ENCODE assay signal across 8 mouse cellular contexts in genomic region chr14:56885308-56885771, GRCm38 (mm10). TPM values are rescaled to one million over a fixed set of nuclear protein-coding genes. Genes with fewer than 3 reads are reported as not detected.
DNase-seq lines count a peak whose midpoint lies in the region; ATAC-seq and TF ChIP-seq lines count a peak whose summit lies in the region.

No protein-coding gene starts in this region.

- under 1% methylated on average over 36 of the region's 36 CpGs for WGBS in forebrain, embryonic 15.5 days
- 2% methylated on average over 36 of the region's 36 CpGs for WGBS in lung, embryonic 14.5 days

- ATAC-seq in G1E (ENCODE audit: extremely low read depth, insufficient number of reproducible peaks, low FRiP score, poor library complexity, severe bottlenecking): no peak
- peak; percentile 31 for ATAC-seq in forebrain, embryonic 15.5 days (replicated peaks)
- ATAC-seq in lung, embryonic 14.5 days (ENCODE audit: insufficient read depth): peak; percentile 27
- peak; percentile 32; the same call in 1 of the 2 replicates for ATAC-seq in neutrophil, adult 5-6 weeks (ENCODE audit: extremely low read depth, insufficient number of reproducible peaks, low FRiP score, poor library complexity, severe bottlenecking)

- H3K36me3 ChIP-seq in G1E (replicated peaks): peaks cover 21% of the 10 kb centered on the region
- H3K36me3 ChIP-seq in forebrain, embryonic 15.5 days: 0 out of 2 replicates have a peak, but pooled peaks cover 5% of the 10 kb centered on the region
- peaks cover 21% of the 10 kb centered on the region for H3K36me3 ChIP-seq in lung, embryonic 14.5 days (ENCODE audit: insufficient read depth)

- H3K27me3 ChIP-seq in G1E (ENCODE audit: insufficient read depth, low read length): no peaks in the 10 kb centered on the region
- H3K27me3 ChIP-seq in forebrain, embryonic 15.5 days: no peaks in the 10 kb centered on the region
- H3K27me3 ChIP-seq in lung, embryonic 14.5 days (ENCODE audit: insufficient read depth, low read length): no peaks in the 10 kb centered on the region

- no peaks in the 10 kb centered on the region for H3K9me3 ChIP-seq in G1E (replicated peaks)
- H3K9me3 ChIP-seq in forebrain, embryonic 15.5 days: no peaks in the 10 kb centered on the region
- H3K9me3 ChIP-seq in lung, embryonic 14.5 days (ENCODE audit: low read depth, low read length): no peaks in the 10 kb centered on the region

- H3K4me3 ChIP-seq in G1E (ENCODE audit: low read depth, low read length): peak overlapping the region; percentile 75
- H3K4me3 ChIP-seq in forebrain, embryonic 15.5 days: peak overlapping the region; percentile 59
- H3K4me3 ChIP-seq in lung, embryonic 14.5 days (ENCODE audit: low read depth, low read length): peak overlapping the region; percentile 45

- peak overlapping the region; percentile 64 for H3K9ac ChIP-seq in forebrain, embryonic 15.5 days (replicated peaks)
- peak overlapping the region; percentile 62 for H3K9ac ChIP-seq in lung, embryonic 14.5 days

- H3K4me1 ChIP-seq in G1E (ENCODE audit: insufficient read depth, low read depth, low read length): peaks cover 26% of the 10 kb centered on the region
- peaks cover 21% of the 10 kb centered on the region for H3K4me1 ChIP-seq in forebrain, embryonic 15.5 days
- H3K4me1 ChIP-seq in lung, embryonic 14.5 days (ENCODE audit: insufficient read depth): 0 out of 2 replicates have a peak, but pooled peaks cover 8% of the 10 kb centered on the region

- H3K27ac ChIP-seq in forebrain, embryonic 15.5 days (replicated peaks): peak overlapping the region; percentile 95
- H3K27ac ChIP-seq in lung, embryonic 14.5 days (ENCODE audit: low read depth): peak overlapping the region; percentile 88

- peak; percentile 59 for TF ChIP-seq CTCF in G1E (IDR thresholded peaks at IDR 0.05; ENCODE audit: low read depth, low read length)
- peak; percentile 79 for TF ChIP-seq CTCF in lung, embryonic 14.5 days (IDR thresholded peaks at IDR 0.05; ENCODE audit: low read depth)

- peak overlapping the region; percentile 63 for H3K4me2 ChIP-seq in forebrain, embryonic 15.5 days (replicated peaks)
- peak overlapping the region; percentile 67 for H3K4me2 ChIP-seq in lung, embryonic 14.5 days

- DNase-seq in G1E (ENCODE audit: low spot score): peak; percentile 26
- DNase-seq in cerebellum, adult 11-12 months: peak; percentile 82
- peak; percentile 87 for DNase-seq in heart, postnatal 4 days
- peak; percentile 75 for DNase-seq in layer of hippocampus, adult 8-10 months (ENCODE audit: low spot score in 2 of 2)
- DNase-seq in lung, embryonic 14.5 days: peak; percentile 94
- DNase-seq in testis, postnatal 14 days (ENCODE audit: low spot score): peak; percentile 88

RNA-seq across cellular contexts. Expression of gene Zmym2, which starts 1.1 kb away (rescaled TPM):
- total RNA-seq in G1E (2014; fragmentation: Nextera tagmentation) (118 and 147 TPM in 2 replicates), G1E (2017) (57.3 and 58.1 TPM in 2 replicates)
- polyA plus RNA-seq in G1E (2012): 0.97 and 2.1 TPM in 2 replicates
- polyA plus RNA-seq in forebrain, embryonic 15.5 days (2015; fragmentation: Nextera tagmentation; extraction: Ambion mirVana): 70.8 and 74.7 TPM in 2 replicates
- total RNA-seq in heart, postnatal 4 days (2021): 10 to 100 TPM; 41.1 to 48.8 TPM
- 100 to 1,000 TPM in 1 of 4 experiments, 10 to 100 TPM in 3; 92.2 to 100 (median 97.3) TPM for total RNA-seq in layer of hippocampus, adult 8-10 months (2022)
- polyA plus RNA-seq in lung, embryonic 14.5 days (2014; fragmentation: Nextera tagmentation; extraction: Ambion mirVana): 45.1 and 49.5 TPM in 2 replicates
- total RNA-seq in neutrophil, adult 5-6 weeks (2017): 94.5 and 110 TPM in 2 replicates

Comparison
In these comparisons a context has a peak if more than half of its experiments do, and no peak if none do; other contexts are left out.
1. DNase-seq: peak in every context shown above with its lines; median percentile 94 in lung, embryonic 14.5 days; 88 in testis, postnatal 14 days; 87 in heart, postnatal 4 days; 82 in cerebellum, adult 11-12 months; 75 in layer of hippocampus, adult 8-10 months; 26 in G1E.